Mouse (Mus musculus) lung, postnatal 36 days (tissue): ENCODE data around the gene Sergef.

Experiments used
- DNase-seq: peaks from one replicate; pipeline ENCODE4 v3.0.0; 2022; ENCODE audit warnings: mixed read lengths

The Sergef gene

GRCm38 (mm10) chr7:46572803-46573594, 66.6 kb downstream of the Sergef start:
- DNase-seq, result no peak

DNA sequence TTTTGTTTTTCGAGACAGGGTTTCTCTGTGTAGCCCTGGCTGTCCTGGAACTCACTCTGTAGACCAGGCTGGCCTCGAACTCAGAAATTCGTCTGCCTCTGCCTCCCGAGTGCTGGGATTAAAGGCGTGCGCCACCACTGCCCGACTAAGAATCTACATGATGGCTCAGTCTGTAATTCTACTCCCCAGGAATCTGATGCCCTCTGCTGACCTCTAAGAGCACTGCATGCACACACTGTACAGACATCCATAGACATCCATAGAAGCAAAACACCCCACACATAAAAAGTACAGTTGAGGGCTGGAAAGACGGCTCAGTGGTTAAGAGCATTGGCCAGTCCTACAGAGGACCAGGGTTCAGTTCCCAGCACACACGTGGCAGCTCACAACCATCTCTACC, 70.1 kb downstream of the Sergef start:
- peak; percentile 69 for DNase-seq

DNA sequence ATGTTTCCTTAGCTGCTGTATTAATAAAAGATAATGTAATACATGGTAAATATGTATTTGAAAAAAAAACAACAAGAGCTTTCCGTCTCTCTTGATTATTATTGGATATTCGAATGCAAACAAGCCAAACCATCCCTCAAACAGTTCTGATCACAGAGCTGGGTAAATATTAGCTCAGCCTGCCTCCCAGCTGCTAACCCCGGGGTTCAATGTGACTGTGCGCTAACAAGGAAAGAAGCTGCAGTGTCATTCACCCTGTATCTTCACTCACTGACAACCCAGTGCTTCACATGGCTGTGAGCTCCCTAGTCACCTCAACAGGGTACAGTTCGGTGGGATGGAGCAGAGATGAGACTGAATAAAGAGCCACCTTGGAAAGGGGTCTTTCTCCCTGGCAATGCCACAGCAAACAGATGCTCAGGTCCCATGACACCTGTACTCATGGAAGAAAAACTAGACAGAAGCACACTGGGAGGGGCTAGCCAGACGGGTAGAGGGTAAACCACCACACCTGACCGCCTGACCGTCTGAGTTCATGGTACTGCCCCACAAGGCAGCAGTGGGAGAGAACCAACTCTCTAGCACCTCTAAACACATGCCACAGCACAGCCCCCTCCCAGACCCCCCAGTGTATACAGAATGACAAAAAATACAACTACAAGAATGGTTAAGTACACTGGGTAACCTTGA, 73.1 kb downstream of the Sergef start:
- DNase-seq, result no peak

GRCm38 (mm10) chr7:46565374-46565773, 74.2 kb downstream of the Sergef start:
- DNase-seq, result no peak

DNA sequence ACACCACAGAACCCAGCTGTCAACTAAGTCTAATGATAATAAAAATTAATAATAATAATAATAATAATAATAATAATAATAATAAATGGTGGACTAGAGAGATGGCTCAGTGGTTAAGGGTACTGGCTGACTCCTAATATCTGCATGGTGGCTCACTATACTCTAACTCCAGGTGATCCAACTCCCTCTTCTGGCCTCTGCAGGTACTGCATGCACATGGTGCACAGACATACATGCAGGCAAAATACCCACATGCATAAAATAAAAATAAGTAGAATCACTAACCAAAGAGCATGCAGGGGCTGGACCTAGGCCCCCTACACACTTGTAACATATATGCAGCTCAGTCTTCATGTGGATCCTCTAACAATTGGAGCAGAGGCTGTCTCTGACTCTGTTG, 75.8 kb downstream of the Sergef start:
- no peak for DNase-seq

DNA sequence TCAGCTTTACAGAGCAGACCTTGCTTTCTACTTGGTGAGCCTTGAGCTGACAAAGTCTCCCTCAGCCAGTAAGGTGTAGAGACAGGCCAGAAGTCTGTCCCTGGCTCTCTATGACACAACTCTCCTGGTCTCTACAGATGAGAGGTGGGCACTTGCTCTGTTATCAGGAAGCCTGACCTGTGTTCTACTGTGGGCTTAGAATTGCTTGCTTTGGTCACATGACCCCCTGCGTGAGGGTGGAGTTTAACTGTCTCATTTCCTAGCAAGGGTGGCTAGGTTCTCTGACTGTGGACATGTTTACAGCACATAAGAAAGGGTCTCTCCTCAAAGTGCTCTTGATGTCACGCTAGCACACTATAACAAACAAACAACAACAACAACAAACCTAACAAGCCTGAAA, 79.5 kb downstream of the Sergef start:
- no peak for DNase-seq

GRCm38 (mm10) chr7:46559643-46560042, 80.0 kb downstream of the Sergef start:
- DNase-seq, result peak; percentile 59

- DNase-seq, result no peak
Observed at GRCm38 (mm10) chr7:46559006-46559405, 80.6 kb downstream of the Sergef start.

DNA sequence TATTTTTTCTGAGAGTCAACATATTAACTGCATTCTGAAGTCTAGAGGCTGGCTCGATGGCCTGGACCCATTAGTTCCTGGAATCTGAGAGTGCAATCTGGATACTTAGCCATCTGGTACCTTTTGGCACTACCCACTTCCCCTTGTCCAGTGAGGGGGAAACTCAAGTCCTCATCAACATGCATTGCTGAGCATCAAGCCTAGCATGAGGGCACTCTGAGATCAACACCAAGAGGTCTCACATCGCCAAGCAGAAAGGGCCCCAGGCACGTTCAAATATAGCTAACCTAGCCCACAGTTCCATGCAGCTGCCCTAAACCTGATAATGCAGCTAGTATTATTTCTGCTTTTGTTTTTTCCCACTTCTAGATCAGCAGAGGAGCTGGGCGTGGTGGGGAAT, 81.6 kb downstream of the Sergef start:
- no peak for DNase-seq

GRCm38 (mm10) chr7:46557387-46557786, 82.2 kb downstream of the Sergef start:
- no peak for DNase-seq

- DNase-seq, result no peak
Observed at GRCm38 (mm10) chr7:46556358-46557118, 83.1 kb downstream of the Sergef start.

DNA sequence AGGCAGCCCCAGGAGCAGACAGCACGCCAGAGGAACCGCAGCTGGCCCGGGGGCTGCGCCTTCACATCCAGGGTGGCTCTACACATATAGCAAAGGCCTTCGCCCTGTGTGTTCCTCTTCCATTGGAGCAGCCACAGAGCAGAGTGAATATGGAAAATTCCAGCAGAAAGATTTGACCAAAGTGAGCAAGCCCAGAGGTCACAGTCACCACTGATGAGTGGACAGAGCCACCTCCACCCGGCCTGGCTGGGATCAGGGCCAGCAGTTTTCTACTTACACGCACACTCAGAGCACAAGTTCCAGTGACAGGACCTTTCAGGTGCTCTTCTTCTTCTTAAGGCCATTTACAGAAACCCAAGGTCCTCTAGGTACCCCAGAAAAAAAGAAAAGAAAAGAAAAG, 83.9 kb downstream of the Sergef start:
- no peak for DNase-seq

DNA sequence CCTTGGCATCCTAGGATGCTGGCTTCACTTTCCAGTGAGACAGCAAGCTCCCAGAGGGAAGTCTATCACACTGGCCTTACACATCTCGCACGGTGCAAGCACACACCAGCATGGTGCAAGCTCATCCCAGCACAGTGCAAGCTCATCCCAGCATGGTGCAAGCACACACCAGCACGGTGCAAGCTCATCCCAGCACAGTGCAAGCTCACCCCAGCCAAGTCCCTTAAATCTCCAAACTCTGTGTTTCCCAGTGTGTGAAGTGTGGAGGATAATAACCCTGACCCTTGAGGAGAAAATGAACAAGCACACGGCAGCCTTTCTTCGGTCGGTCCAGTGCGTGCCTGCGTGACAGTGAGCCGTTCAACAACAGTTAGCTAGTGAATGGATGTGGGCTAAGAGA, 84.8 kb downstream of the Sergef start:
- no peak for DNase-seq

- peak; percentile 44 for DNase-seq
Observed at GRCm38 (mm10) chr7:46554003-46554402, 85.6 kb downstream of the Sergef start.

GRCm38 (mm10) chr7:46551935-46552752, 87.5 kb downstream of the Sergef start:
- DNase-seq, result peak; percentile 39

- DNase-seq, result no peak
Observed at GRCm38 (mm10) chr7:46551173-46551572, 88.4 kb downstream of the Sergef start.

DNA sequence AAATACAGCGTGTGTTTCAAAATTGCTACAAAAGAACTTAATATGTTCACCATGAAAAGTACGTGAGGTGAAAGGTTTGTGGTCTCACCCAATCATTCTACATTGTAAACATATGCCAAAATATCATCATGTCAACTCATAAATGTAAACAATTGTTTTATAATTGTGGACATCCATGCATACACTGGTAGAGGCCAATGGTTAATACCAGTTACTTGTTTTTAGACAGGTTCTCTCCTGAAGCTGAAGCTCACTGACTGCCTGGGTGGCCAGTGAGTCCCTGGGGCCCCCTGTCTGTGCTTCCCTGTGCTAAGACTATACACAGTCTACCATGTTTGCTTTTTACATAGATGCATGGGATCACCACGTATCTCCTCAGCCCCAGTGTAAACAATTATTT, 91.5 kb downstream of the Sergef start:
- DNase-seq, result no peak

GRCm38 (mm10) chr7:46547642-46548041, 92.0 kb downstream of the Sergef start:
- no peak for DNase-seq

DNA sequence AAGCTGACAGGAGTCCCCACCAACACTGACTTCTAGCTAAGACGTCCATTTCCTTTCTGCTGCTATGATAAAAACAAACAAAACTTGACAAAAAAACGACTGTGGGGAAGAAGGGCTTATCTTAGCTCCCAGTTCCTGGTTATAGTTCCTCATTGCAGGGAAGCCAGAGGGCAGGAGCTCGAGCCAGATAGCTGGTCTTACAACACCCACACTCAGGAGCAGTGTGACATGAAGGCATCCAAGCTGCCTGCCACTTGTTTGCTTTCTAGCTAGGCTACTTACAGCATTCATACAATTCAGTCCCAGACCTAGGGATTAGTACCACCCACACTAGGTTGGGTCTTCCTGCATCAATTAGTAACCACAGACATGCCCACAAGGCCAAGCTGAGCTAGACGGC, 93.1 kb downstream of the Sergef start:
- DNase-seq, result peak; percentile 44

- no peak for DNase-seq
Observed at GRCm38 (mm10) chr7:46544195-46544641, 95.4 kb downstream of the Sergef start.

DNA sequence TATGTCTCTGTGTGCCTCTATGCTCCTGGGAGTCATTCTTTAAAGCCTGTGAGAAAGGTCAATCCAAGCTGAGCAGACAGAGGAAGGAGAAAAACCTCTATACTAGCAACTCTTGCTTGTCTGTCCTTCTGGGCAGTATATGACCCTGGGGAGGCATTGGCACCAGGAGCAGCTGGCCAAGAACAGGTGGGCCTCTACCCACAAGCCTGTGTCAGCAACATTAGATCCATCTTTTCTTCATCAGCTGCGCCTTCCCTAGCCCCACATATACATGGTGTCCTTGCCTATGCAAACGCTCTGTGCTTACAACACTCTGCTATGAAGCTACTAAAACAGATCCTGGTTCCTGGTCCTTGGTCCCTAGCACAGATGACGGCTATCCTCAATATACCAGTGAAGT, 97.5 kb downstream of the Sergef start:
- no peak for DNase-seq

- no peak for DNase-seq
Observed at GRCm38 (mm10) chr7:46540616-46541015, 99.0 kb downstream of the Sergef start.
